Mouse (Mus musculus): ENCODE results near the gene Kif1bp. TPM values are rescaled to one million over a fixed set of nuclear protein-coding genes. Genes with fewer than 3 reads are reported as not detected.

Kif1bp gene
- polyA plus RNA-seq (2014; fragmentation: Nextera tagmentation; extraction: Ambion mirVana) = 43.1 and 46.4 TPM in 2 replicates

DNA sequence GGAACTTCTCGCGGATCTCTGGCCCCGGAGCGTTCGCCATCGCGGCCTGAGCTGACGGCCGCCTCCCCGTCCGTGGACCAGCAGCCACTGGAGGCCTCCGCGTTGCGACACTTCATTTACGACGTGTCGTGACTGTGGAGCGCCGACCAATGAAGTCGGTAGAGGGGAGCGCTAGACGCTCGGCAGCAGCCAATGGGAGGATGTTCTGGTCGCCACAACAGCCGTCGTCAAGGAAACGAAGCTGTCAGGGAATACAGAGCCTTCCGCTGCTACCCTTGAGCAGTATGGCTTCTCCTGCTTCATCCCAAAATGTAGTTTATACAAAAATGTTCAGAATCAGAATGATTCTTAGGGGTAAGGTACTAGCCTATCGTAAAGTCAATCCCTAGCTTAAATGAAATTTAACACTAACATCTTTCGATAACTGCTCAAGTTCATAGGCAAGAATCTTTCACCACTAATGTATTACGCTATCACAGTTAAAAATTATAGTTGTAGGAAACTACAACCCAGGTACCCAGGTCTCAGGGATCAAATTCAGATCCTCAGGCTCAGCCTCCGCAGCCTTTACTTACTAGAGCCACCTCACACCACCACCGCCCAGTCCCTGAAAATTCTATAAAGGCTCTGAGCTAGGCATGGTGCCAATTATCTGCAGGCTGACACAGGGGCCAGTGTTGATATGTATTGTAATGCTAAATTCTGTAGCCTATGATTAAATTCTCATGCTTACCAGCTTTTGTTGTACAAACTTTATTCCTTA is at the start of gene Kif1bp:
Gene Kif1bp, minus strand, starts transcription at position 120 of the 763 bp plus-strand sequence.
- H3K4me1 ChIP-seq (ENCODE audit: control insufficient read depth, insufficient read depth, low read length) = peaks cover 3% of the 10 kb centered on the region; the same call in 1 of the 2 replicates
- ATAC-seq (ENCODE audit: insufficient number of reproducible peaks, low FRiP score, low TSS enrichment, low read depth) = peak; percentile 98

GRCm38 (mm10) chr10:62604161-62604560 is 25.9 kb upstream of the Kif1bp start:
- no peak overlapping the region for H3K4me2 ChIP-seq (ENCODE audit: low read depth, severe bottlenecking)
- no peak overlapping the region for H3K9ac ChIP-seq (ENCODE audit: low read length)
- no peak overlapping the region for H3K4me3 ChIP-seq (ENCODE audit: low read depth, low read length)
- peaks cover 6% of the 10 kb centered on the region; the same call in 1 of the 2 replicates for H3K4me1 ChIP-seq (ENCODE audit: control insufficient read depth, insufficient read depth, low read length)
- no peaks in the 10 kb centered on the region for H3K36me3 ChIP-seq (ENCODE audit: control insufficient read depth, insufficient read depth, low read length)
- no peak overlapping the region for H3K27ac ChIP-seq (replicated peaks; ENCODE audit: low read depth, low read length)
- H3K9me3 ChIP-seq (ENCODE audit: control insufficient read depth, low read length) = no peaks in the 10 kb centered on the region
- DNase-seq (ENCODE audit: low spot score) (no peak), ATAC-seq (ENCODE audit: insufficient number of reproducible peaks, low FRiP score, low TSS enrichment, low read depth) (no peak)
- H3K27me3 ChIP-seq (ENCODE audit: control insufficient read depth, insufficient read depth, low read length) = no peaks in the 10 kb centered on the region
- WGBS = 91% methylated on average over 3 of the region's 3 CpGs

More for the DNA sequence above, at the start of gene Kif1bp:
- H3K36me3 ChIP-seq (ENCODE audit: control insufficient read depth, insufficient read depth, low read length) = peaks cover 13% of the 10 kb centered on the region
- H3K27ac ChIP-seq (replicated peaks; ENCODE audit: low read depth, low read length) = no peak within 1 kb of the TSS
- 6% methylated on average over 33 of the region's 33 CpGs for WGBS
- peak; percentile 96 for DNase-seq (ENCODE audit: low spot score)
- no peaks in the 10 kb centered on the region for H3K27me3 ChIP-seq (ENCODE audit: control insufficient read depth, insufficient read depth, low read length)
- peak within 1 kb of the TSS; percentile 91 for H3K4me2 ChIP-seq (ENCODE audit: low read depth, severe bottlenecking)
- H3K4me3 ChIP-seq (ENCODE audit: low read depth, low read length) = peak within 1 kb of the TSS; percentile 76
- H3K9ac ChIP-seq (ENCODE audit: low read length) = peak within 1 kb of the TSS; percentile 70
- no peaks in the 10 kb centered on the region for H3K9me3 ChIP-seq (ENCODE audit: control insufficient read depth, low read length)

DNA sequence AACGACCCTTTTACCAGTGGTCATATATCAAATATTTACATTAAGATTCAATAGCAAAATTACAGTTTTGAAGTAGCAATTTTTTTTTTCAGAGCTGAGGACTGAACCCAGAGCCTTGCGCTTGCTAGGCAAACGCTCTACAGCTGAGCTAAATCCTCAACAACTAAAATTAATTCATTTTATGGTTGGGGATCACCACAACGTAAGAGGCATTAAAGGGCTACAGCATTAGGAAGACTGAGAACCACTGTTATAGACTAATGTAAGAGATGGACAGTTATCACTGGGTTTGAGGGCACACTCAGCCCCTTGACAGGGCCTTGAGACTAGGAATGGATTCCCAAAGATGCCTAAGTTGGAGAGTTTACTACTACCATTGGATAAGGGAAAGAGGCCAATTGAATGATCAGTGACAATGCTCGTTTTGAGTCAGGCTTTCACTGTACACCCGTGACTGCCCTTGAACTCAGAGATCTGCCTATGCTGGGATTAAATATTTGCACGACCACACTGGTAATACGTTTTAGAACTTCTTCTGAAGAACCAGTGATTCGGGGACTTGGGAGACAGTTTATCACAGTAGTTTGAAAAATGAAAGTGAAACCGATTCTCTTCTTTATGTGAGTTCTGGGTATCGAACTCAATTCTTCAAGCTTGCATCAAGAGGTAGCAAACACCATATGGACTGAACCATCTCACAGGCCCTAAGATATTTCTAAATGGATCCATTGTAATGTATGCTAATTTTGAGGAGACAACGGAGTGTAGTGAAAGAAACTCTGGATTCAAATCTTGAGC is 25.2 kb upstream of the Kif1bp start:
- no peak overlapping the region for H3K4me3 ChIP-seq (ENCODE audit: low read depth, low read length)
- no peak for ATAC-seq (ENCODE audit: insufficient number of reproducible peaks, low FRiP score, low TSS enrichment, low read depth)

GRCm38 (mm10) chr10:62602177-62603040 is 24.2 kb upstream of the Kif1bp start, which contains the start of gene Ddx21:
TSS of gene Ddx21 (minus strand) at chr10:62602281.
- DNase-seq (ENCODE audit: low spot score) (peak; percentile 95), ATAC-seq (ENCODE audit: insufficient number of reproducible peaks, low FRiP score, low TSS enrichment, low read depth) (peak; percentile 93)
- Histone ChIP-seq H3K27me3 (ENCODE audit: control insufficient read depth, insufficient read depth, low read length) (no peaks in the 10 kb centered on the region), H3K4me3 (ENCODE audit: low read depth, low read length) (peak within 1 kb of the TSS; percentile 83), H3K36me3 (ENCODE audit: control insufficient read depth, insufficient read depth, low read length) (peaks cover 5% of the 10 kb centered on the region), H3K27ac (replicated peaks; ENCODE audit: low read depth, low read length) (no peak within 1 kb of the TSS; the same call in 1 of the 2 replicates), H3K9me3 (ENCODE audit: control insufficient read depth, low read length) (no peaks in the 10 kb centered on the region), H3K4me1 (ENCODE audit: control insufficient read depth, insufficient read depth, low read length) (peaks cover 6% of the 10 kb centered on the region; the same call in 1 of the 2 replicates), H3K9ac (ENCODE audit: low read length) (peak within 1 kb of the TSS; percentile 72), H3K4me2 (ENCODE audit: low read depth, severe bottlenecking) (peak within 1 kb of the TSS; percentile 91)
- 8% methylated on average over 53 of the region's 53 CpGs for WGBS

More for the DNA sequence above, 25.2 kb upstream of the Kif1bp start:
- Histone ChIP-seq H3K27ac (replicated peaks; ENCODE audit: low read depth, low read length) (no peak overlapping the region), H3K4me1 (ENCODE audit: control insufficient read depth, insufficient read depth, low read length) (peaks cover 6% of the 10 kb centered on the region; the same call in 1 of the 2 replicates), H3K9me3 (ENCODE audit: control insufficient read depth, low read length) (no peaks in the 10 kb centered on the region), H3K9ac (ENCODE audit: low read length) (no peak overlapping the region), H3K4me2 (ENCODE audit: low read depth, severe bottlenecking) (no peak overlapping the region), H3K27me3 (ENCODE audit: control insufficient read depth, insufficient read depth, low read length) (no peaks in the 10 kb centered on the region), H3K36me3 (ENCODE audit: control insufficient read depth, insufficient read depth, low read length) (no peaks in the 10 kb centered on the region)
- whole genome bisulfite sequencing = 88% methylated on average over 12 of the region's 12 CpGs
- DNase-seq (ENCODE audit: low spot score) = no peak

- Histone ChIP-seq H3K4me2 (ENCODE audit: low read depth, severe bottlenecking) (peak overlapping the region; percentile 91), H3K27me3 (ENCODE audit: control insufficient read depth, insufficient read depth, low read length) (no peaks in the 10 kb centered on the region), H3K27ac (replicated peaks; ENCODE audit: low read depth, low read length) (no peak overlapping the region), H3K4me3 (ENCODE audit: low read depth, low read length) (peak overlapping the region; percentile 83), H3K9ac (ENCODE audit: low read length) (peak overlapping the region; percentile 72), H3K36me3 (ENCODE audit: control insufficient read depth, insufficient read depth, low read length) (peaks cover 8% of the 10 kb centered on the region), H3K4me1 (ENCODE audit: control insufficient read depth, insufficient read depth, low read length) (peaks cover 6% of the 10 kb centered on the region; the same call in 1 of the 2 replicates), H3K9me3 (ENCODE audit: control insufficient read depth, low read length) (no peaks in the 10 kb centered on the region)
- 0% methylated on average over 23 of the region's 23 CpGs for WGBS
- ATAC-seq (ENCODE audit: insufficient number of reproducible peaks, low FRiP score, low TSS enrichment, low read depth) (peak; percentile 76), DNase-seq (ENCODE audit: low spot score) (no peak)
Measured at GRCm38 (mm10) chr10:62601833-62602176, 23.5 kb upstream of the Kif1bp start.

DNA sequence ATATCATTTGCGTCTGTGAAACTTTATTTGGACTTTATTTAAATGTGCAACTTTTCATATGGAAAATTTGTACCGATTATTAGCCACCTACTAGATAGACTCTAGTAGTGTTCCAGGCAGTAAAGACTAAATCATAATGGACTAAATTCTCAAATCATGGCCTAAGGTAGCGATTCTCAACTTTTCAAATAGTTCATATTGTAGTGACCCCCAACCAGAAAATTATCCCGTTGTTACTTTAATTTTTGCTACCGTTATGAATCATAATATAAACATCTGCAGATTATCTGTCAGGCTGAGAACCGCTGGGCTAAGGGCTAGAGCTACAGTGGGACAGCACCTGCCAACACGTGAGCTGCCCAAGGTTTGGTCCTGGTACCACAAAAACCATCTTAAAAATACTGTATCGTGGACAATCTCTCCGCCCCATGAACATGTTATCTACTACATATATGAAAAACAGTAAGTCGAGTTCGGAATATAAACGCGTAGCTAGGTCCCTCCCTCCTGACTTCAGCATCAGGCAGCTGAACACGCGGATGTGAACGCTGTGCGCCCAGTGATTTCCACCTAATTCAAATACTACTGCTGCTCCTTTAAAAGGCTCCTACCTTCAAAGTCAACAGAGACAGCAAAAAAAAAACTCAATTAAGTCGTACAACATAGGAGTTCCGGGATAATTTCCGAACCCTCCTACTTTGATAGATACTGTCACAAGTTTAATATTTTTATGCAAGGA is 23.0 kb upstream of the Kif1bp start:
- WGBS = 12% methylated on average over 20 of the region's 20 CpGs
- H3K4me2 ChIP-seq (ENCODE audit: low read depth, severe bottlenecking) = peak overlapping the region; percentile 91
- no peaks in the 10 kb centered on the region for H3K9me3 ChIP-seq (ENCODE audit: control insufficient read depth, low read length)
- no peak overlapping the region for H3K27ac ChIP-seq (replicated peaks; ENCODE audit: low read depth, low read length)
- peaks cover 6% of the 10 kb centered on the region; the same call in 1 of the 2 replicates for H3K4me1 ChIP-seq (ENCODE audit: control insufficient read depth, insufficient read depth, low read length)
- H3K36me3 ChIP-seq (ENCODE audit: control insufficient read depth, insufficient read depth, low read length) = peaks cover 8% of the 10 kb centered on the region
- no peaks in the 10 kb centered on the region for H3K27me3 ChIP-seq (ENCODE audit: control insufficient read depth, insufficient read depth, low read length)
- H3K9ac ChIP-seq (ENCODE audit: low read length) = peak overlapping the region; percentile 48; the same call in 1 of the 2 replicates
- DNase-seq (ENCODE audit: low spot score) (no peak), ATAC-seq (ENCODE audit: insufficient number of reproducible peaks, low FRiP score, low TSS enrichment, low read depth) (no peak)
- peak overlapping the region; percentile 83 for H3K4me3 ChIP-seq (ENCODE audit: low read depth, low read length)

GRCm38 (mm10) chr10:62600056-62600455 is 21.8 kb upstream of the Kif1bp start:
- no peak for DNase-seq (ENCODE audit: low spot score)
- Histone ChIP-seq H3K4me3 (ENCODE audit: low read depth, low read length) (no peak overlapping the region), H3K36me3 (ENCODE audit: control insufficient read depth, insufficient read depth, low read length) (peaks cover 9% of the 10 kb centered on the region), H3K9ac (ENCODE audit: low read length) (no peak overlapping the region), H3K27me3 (ENCODE audit: control insufficient read depth, insufficient read depth, low read length) (no peaks in the 10 kb centered on the region), H3K4me1 (ENCODE audit: control insufficient read depth, insufficient read depth, low read length) (peaks cover 6% of the 10 kb centered on the region; the same call in 1 of the 2 replicates), H3K4me2 (ENCODE audit: low read depth, severe bottlenecking) (no peak overlapping the region), H3K9me3 (ENCODE audit: control insufficient read depth, low read length) (no peaks in the 10 kb centered on the region), H3K27ac (replicated peaks; ENCODE audit: low read depth, low read length) (no peak overlapping the region)
- 95% methylated on average over 6 of the region's 6 CpGs for WGBS
- no peak for ATAC-seq (ENCODE audit: insufficient number of reproducible peaks, low FRiP score, low TSS enrichment, low read depth)

Data from limb, embryonic 11.5 days (tissue).